Mouse (Mus musculus) CD4-positive, CD25-positive, alpha-beta regulatory T cell, adult 2 months (primary cell): ENCODE measurements around the gene Auts2.

Experiments used
- DNase-seq: peaks from one replicate; pipeline ENCODE4 v3.0.0-alpha.2; 2012; ENCODE audit warnings: low read depth, low spot score

The Auts2 gene

GRCm38 (mm10) chr5:132391831-132392763 lies 151.0 kb downstream of the Auts2 start:
- DNase-seq, result no peak

DNA sequence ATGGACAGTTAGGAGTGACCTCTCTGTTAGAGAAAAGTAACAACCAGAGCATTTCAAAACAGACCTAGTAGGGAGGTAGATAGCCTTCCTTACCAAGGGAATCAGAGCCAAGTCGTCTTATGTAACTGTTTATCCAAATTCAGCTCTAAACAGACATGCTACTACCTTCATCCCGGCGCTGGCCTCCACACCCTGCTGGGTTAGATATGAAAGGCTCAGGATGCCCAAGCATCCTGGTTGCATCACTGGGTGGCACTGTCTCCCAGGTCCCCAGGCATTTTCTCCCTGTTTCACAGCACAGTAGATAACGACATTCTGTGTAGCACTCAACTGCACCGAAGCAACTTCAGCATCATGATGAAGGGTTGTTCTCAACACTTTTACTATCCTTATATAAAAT lies 154.4 kb downstream of the Auts2 start:
- no peak for DNase-seq

DNA sequence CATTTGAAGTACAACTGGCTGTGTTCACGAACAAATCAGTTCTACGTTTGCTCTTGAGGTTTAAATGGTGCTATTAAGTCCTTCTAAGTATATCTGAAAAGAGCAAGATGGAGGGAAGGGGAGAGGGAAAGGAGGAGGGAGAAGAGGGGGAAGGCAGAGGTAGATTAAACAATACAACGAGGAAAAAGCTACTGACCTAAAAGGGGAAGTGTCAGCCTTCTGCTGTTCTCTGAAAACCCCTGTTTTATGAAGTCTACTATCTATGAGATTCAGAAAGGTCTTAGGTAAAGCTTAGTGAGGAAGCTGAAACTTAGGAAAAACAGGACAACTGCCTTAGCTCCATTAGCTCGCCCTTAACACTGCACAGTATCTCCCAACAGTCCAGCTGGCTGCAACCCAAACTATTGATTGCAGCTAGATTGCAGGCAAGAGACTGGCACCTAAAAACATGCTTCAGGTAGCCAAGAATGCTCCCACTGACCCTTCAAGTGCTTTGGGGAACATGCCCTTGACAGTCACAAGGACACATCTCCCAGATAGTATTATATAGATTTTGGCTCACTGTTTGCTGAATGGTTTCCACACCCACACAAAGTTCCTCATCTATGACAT lies 157.8 kb downstream of the Auts2 start:
- DNase-seq, result no peak

GRCm38 (mm10) chr5:132380261-132380660 lies 162.9 kb downstream of the Auts2 start:
- DNase-seq, result no peak

DNA sequence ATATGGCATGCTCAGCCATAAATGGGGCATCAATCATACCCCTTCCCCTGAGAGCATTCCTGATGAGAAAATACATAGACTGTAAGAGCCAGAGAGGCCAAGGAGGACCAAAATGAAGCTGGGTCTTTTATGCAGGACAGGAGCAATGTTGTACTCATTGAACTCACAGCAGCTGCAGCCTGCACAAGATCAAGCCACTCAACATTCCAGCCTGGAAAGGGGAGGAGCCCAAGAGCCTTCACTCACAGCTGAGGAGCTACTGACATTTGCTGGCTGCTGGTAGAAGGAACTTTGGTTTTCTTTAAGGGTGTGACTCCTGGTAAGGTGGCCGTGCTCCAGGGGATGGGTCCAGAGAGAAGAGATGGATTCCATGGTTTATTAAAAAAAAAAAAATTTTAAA lies 164.2 kb downstream of the Auts2 start:
- no peak for DNase-seq

GRCm38 (mm10) chr5:132375130-132375529 lies 168.0 kb downstream of the Auts2 start:
- DNase-seq, result no peak

GRCm38 (mm10) chr5:132373471-132374075 lies 169.6 kb downstream of the Auts2 start:
- DNase-seq, result no peak

GRCm38 (mm10) chr5:132372605-132373004 lies 170.5 kb downstream of the Auts2 start:
- no peak for DNase-seq

GRCm38 (mm10) chr5:132368678-132369088 lies 174.5 kb downstream of the Auts2 start:
- no peak for DNase-seq

- no peak for DNase-seq
Measured at GRCm38 (mm10) chr5:132361276-132361675, 181.9 kb downstream of the Auts2 start.

- DNase-seq, result no peak
Measured at GRCm38 (mm10) chr5:132357726-132358125, 185.4 kb downstream of the Auts2 start.

DNA sequence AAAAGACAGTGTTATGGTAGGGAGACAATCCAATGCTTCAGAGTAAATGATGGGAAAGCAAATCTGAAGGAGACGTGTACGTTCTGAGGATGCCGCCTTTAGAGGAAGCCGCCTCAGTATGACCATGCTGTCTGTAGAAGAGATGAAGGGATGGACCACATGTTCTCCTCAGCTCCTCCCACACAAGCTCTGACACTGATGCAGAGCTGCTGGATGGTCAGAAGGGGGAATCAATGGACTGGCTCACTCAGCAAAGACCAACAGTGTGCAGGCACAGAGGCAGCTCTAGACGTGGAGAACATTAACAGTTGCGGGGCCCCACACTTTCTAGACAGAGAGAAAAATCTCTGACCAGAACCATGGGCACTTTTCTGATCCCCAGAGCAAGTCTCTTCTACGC lies 187.2 kb downstream of the Auts2 start:
- no peak for DNase-seq

DNA sequence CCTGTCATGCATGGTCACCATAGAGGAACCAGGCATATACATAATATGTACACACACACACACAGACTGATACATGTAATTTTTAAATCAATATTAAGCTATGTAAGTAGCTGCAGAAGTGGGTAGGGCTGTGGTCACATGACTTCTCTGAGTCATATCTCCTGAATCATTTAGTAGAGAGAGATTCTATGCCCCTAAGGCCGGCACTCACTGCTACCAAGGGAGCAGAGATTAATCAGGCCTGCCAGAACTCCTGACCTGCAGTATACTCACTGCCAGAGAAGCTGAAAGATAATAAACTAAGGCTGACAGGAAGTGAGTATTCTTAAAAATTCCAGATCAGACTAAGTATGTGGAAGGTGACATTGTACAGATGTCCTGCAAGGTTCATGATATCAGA lies 190.7 kb downstream of the Auts2 start:
- no peak for DNase-seq

DNA sequence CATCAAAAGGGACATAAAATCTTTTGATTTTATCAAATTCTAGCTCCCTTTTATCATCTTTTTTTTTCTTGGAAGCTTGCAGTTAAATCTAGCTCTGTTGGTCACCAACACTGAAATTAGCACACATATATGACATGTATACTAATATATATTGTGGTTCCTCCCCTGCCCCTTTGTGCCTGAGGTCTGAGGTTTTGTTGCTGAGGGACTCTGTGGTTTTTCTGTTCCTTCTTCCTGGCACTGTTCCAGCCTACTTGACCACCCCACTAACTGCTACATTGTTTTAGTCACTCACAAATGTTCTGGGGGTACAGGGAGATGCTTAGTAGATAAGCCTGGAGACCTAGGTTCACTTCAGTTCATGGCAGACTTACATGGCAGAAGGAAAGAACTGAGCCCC lies 192.0 kb downstream of the Auts2 start:
- no peak for DNase-seq

- no peak for DNase-seq
Measured at GRCm38 (mm10) chr5:132341315-132341714, 201.8 kb downstream of the Auts2 start.

GRCm38 (mm10) chr5:132337677-132338076 lies 205.5 kb downstream of the Auts2 start:
- no peak for DNase-seq

GRCm38 (mm10) chr5:132335719-132336118 lies 207.4 kb downstream of the Auts2 start:
- DNase-seq, result no peak

GRCm38 (mm10) chr5:132334796-132335195 lies 208.3 kb downstream of the Auts2 start:
- DNase-seq, result no peak

- DNase-seq, result no peak
Measured at GRCm38 (mm10) chr5:132333744-132334143, 209.4 kb downstream of the Auts2 start.

DNA sequence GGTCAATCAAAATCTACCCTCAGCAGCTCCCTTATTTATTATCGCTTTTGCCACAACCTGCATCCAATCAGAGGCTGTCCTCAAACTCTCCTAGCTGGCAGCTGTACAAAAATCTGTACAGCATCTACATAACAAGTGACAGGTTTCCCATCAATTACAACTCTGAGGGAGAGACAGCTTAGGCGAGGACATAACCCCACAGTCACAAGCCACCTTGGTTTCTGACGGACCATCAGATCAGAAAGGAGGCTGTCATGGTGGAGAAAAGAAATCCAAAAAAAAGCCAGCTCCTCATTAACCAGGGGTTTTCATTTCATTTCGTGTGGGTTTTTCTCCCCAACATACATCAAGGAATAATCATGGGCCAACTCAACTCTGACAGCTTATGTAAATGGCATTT lies 210.6 kb downstream of the Auts2 start:
- no peak for DNase-seq

DNA sequence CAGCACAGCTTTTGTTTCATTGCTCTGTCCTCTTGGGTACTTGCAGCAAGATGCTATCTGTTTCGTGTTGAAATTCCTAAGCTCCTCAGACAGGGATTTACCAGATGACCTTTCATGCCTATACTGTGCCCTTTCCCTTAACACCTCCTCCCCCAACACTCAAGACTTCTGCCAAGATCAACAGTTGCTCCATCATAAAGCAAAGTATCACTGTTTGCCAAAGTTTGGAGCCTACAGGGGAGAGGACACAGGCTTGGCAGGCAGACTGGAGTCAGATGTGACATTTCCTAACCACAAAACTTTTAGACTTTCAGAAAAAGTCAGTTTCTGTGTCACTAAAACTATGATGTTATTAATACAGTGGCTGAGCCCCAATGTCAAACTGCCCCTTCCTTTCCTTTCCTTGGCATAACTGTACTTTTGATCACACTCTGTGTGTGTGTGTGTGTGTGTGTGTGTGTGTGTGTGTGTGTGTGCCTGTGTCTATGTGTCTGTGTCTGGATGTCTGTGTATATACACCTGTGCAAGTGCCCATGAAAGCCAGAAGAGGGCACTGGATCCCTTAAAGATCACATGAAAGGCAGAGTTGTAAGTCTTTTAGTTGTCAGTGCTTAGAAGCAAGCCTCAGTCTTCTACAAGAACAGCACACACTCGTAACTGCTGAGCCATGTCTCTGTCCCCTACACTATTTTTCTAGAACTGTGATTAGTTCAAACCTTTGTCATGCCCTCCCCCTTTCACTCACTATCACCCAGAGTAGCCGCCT lies 213.8 kb downstream of the Auts2 start:
- DNase-seq, result no peak
